Mouse (Mus musculus) olfactory bulb, adult 2 months (tissue): ENCODE results near the gene Wdsub1. TPM values are rescaled to one million over a fixed set of nuclear protein-coding genes. Genes with fewer than 3 reads are reported as not detected.

ENCODE experiments used
- H3K27ac ChIP-seq: fragments of 200-500 bp; 2 replicates; pipeline ENCODE4 v1.5.1; 2012; ENCODE audit warnings: low read depth, low read length; ENCODE audit not compliant: insufficient read depth
- H3K4me1 ChIP-seq: fragments of 200-500 bp; 2 replicates; pipeline ENCODE4 v1.6.1; 2012; ENCODE audit warnings: low read length; ENCODE audit not compliant: control insufficient read depth, insufficient read depth
- H3K4me3 ChIP-seq: fragments of 200-500 bp; 2 replicates; pipeline ENCODE4 v1.5.1; 2012; ENCODE audit warnings: mild to moderate bottlenecking, low read depth, low read length, moderate library complexity; ENCODE audit not compliant: insufficient read depth
- CTCF ChIP-seq: fragments of 200-500 bp; IDR thresholded peaks from 2 replicates; pipeline ENCODE4 v1.5.1; 2012; ENCODE audit warnings: low read depth, mild to moderate bottlenecking, low read length, moderate library complexity; ENCODE audit not compliant: insufficient read depth
- POLR2A ChIP-seq: fragments of 200-500 bp; IDR thresholded peaks from 2 replicates; pipeline ENCODE4 v1.6.1; 2012; ENCODE audit warnings: mild to moderate bottlenecking, low read depth, low read length, moderate library complexity; ENCODE audit not compliant: insufficient read depth
- WGBS: fragments of 180-500 bp; shearing (Covaris S2); methylation state at CpG from one replicate; pipeline ENCODE4 v1.1.7; 2018; 5-methylcytosine and 5-hydroxymethylcytosine counted together
- polyA plus RNA-seq: library from polyadenylated mRNA; stranded (reverse); fragments of >200 nt; gene quantifications from 2 replicates; pipeline ENCODE4 v1.2.4, GENCODE M21; 2012; ENCODE audit warnings: low replicate concordance; ENCODE audit not compliant: missing spikeins, insufficient read depth, insufficient read length

Wdsub1 gene
- polyA plus RNA-seq, 1 experiment = not detected

DNA sequence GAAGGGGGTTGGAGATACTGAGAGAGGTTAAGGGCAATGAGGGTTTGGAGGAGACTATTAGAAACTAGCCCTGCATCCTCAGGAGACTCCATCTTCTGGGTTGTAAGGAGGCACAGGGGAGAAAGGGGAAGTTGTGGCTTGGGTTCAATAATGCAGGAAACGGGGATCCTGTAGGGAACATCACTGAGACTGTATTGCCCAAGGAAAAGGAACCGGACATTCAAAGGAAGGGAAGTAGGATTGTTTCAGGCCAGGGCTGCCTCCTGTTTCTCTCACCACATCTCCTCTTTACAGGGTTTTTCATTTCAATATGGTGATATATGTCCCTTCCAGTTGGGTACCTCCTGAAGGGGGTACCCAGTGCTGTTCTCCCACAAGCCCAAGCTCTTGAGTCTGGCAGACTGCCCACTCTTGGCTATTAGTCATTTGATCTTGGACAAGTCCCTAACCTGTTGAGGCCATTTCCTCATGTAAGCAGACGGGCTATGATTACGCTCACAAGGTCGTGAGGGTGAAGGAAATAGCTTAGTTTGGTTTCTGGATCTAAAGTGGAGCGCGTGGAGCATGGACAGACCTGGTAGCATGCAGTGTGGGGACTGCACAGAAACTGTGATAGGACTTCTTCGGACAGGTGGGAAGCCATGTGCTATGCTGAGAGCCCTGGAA is 79.5 kb downstream of the Wdsub1 start:
- TF ChIP-seq CTCF = no peak
- no peak for TF ChIP-seq POLR2A

More for the DNA sequence above, 79.5 kb downstream of the Wdsub1 start:
- H3K27ac ChIP-seq = no peak overlapping the region
- no peaks in the 10 kb centered on the region for H3K4me1 ChIP-seq
- 93% methylated on average over 8 of the region's 8 CpGs for WGBS
- no peak overlapping the region for H3K4me3 ChIP-seq
